Mouse (Mus musculus) neural tube, embryonic 15.5 days (tissue): Measurements from ENCODE around the gene Emc1. TPM values are rescaled to one million over a fixed set of nuclear protein-coding genes. Genes with fewer than 3 reads are reported as not detected.

Experiments used
- ATAC-seq: fragments of 200-750 bp; cut with Nextera tagmentation; 2 replicates; pipeline ENCODE4 v1.8.0; 2017; ENCODE audit warnings: mild to moderate bottlenecking, moderate TSS enrichment, moderate library complexity; ENCODE audit not compliant: low FRiP score
- H3K27ac ChIP-seq: fragments of 300-500 bp; sonication (generic); replicated peaks from 2 replicates; pipeline ENCODE4 v1.5.1; 2015; ENCODE audit warnings: mild to moderate bottlenecking, inconsistent platforms
- H3K27me3 ChIP-seq: fragments of 300-500 bp; sonication (generic); replicated peaks from 2 replicates; pipeline ENCODE4 v1.6.1; 2015; ENCODE audit warnings: inconsistent platforms
- H3K36me3 ChIP-seq: fragments of 300-500 bp; sonication (generic); 2 replicates; pipeline ENCODE4 v1.6.1; 2015; ENCODE audit warnings: inconsistent platforms
- H3K4me1 ChIP-seq: fragments of 300-500 bp; sonication (generic); 2 replicates; pipeline ENCODE4 v1.6.1; 2015; ENCODE audit warnings: inconsistent platforms
- H3K4me2 ChIP-seq: fragments of 300-500 bp; sonication (generic); 2 replicates; pipeline ENCODE4 v1.6.1; 2015; ENCODE audit warnings: inconsistent platforms, mild to moderate bottlenecking, moderate library complexity
- H3K4me3 ChIP-seq: fragments of 300-500 bp; sonication (generic); replicated peaks from 2 replicates; pipeline ENCODE4 v1.5.1; 2015; ENCODE audit warnings: mild to moderate bottlenecking, inconsistent platforms
- H3K9ac ChIP-seq: fragments of 300-500 bp; sonication (generic); replicated peaks from 2 replicates; pipeline ENCODE4 v1.6.1; 2015; ENCODE audit warnings: mild to moderate bottlenecking, inconsistent platforms
- H3K9me3 ChIP-seq: fragments of 300-500 bp; sonication (generic); replicated peaks from 2 replicates; pipeline ENCODE4 v1.6.1; 2016; ENCODE audit warnings: inconsistent platforms
- WGBS: fragments of 180-500 bp; shearing (Covaris S2); methylation state at CpG from one replicate; pipeline ENCODE4 v1.1.7; 2015; ENCODE audit warnings: mixed read lengths; 5-methylcytosine and 5-hydroxymethylcytosine counted together
- polyA plus RNA-seq: library from polyadenylated mRNA; unstranded; fragments of >200 nt; fragmentation: Nextera tagmentation; extraction: Ambion mirVana; gene quantifications from 2 replicates; pipeline ENCODE4 v1.2.1, GENCODE M21; 2015

The Emc1 gene
- polyA plus RNA-seq, 1 experiment from 2014 or later: 43.9 TPM

DNA sequence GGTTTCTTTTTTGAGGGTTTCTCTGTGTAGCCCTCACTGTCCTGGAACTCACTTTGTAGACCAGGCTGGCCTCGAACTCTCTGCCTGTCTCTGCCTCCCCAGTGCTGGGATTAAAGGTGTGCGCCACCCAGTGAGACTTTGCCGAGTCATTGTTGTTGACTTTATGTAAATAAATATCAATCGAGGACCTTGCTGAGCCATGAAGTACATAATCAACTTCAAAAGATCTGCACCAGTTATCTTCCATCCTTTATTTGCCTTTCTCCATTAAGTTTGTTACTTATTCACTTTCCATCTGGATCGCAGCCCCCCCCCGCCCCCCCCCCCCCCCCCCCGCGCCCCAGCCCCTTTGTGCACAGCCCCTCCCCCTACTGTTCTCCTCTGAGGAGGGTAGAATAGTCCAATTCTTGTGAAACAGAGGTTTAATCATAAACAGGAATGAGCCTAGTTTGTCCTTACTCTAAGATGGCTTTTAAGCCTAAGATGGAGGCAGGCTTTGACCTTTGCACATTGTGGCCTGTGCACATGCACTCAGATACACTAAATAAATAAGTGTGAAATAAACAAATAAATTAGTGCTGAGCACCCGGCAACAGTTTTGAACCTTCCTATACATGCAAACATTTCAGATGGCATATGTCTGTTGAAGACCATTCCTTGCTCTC lies 17.6 kb upstream of the Emc1 start:
- WGBS: 80% methylated on average over 6 of the region's 9 CpGs
- Histone ChIP-seq H3K4me3 (no peak overlapping the region), H3K27ac (no peak overlapping the region), H3K36me3 (no peaks in the 10 kb centered on the region), H3K4me1 (no peaks in the 10 kb centered on the region), H3K9ac (no peak overlapping the region), H3K9me3 (no peaks in the 10 kb centered on the region), H3K27me3 (peaks cover 10% of the 10 kb centered on the region), H3K4me2 (no peak overlapping the region)
- no peak for ATAC-seq

DNA sequence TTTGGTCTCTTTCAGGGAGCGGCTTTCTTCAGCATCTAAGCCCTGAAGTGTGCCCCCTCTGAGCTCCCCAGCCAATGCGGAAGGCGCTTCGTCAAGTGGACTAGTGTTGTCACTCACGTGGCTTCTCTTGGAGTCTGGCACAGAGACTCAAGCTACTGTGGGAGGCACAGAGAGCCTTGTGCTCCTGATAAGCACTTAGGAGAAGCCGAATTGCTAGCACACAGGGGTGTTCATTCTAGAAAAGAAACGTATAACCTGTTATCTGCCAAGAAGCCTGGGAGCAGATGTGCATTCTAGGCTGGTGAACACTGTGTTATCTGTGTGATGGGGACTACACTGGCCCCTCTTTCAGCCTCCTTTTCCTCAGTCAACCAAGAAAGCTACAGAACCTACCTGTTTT lies 16.9 kb upstream of the Emc1 start:
- Histone ChIP-seq H3K4me2 (no peak overlapping the region), H3K9me3 (no peaks in the 10 kb centered on the region), H3K9ac (no peak overlapping the region), H3K36me3 (no peaks in the 10 kb centered on the region), H3K27ac (no peak overlapping the region), H3K4me3 (no peak overlapping the region), H3K4me1 (no peaks in the 10 kb centered on the region), H3K27me3 (peaks cover 10% of the 10 kb centered on the region)
- WGBS: 77% methylated on average over 7 of the region's 7 CpGs
- no peak for ATAC-seq

DNA sequence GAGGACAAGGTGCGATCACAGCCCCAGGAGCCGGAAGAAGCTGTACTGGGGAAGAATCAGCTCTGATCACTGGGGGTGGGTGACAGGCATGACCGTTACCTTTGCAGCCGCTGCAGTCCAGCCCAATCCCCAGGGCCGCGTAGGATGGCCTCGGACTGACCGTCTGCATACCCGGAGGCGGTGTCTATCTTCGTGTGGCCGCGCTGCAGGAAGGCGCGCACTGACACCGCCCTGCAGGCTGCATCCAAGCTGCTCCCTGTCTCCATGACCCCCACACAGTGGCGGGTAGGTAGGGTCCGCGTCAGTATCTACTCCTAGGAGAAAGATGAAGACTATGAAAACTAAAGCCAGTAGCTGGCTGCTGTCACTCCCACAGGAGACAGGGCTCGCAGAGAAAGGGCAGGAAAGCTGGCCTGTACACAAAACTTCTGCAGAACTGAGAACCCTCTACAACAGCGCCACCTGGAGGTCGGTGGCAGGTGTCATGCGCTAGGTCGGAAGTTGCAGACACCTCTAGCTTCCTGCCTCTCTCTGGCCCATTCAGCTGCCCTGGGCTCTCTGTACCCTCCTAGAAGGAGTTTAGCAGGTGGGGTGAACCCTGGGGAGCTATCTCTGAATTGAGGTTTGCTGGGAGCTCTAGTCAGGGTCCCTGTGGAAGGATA lies 15.4 kb upstream of the Emc1 start:
- peak overlapping the region; percentile 19; the same call in 1 of the 2 replicates for H3K4me3 ChIP-seq
- H3K9ac ChIP-seq: 0 out of 2 replicates have a peak overlapping the region, but pooled peaks have one; percentile 10
- no peaks in the 10 kb centered on the region for H3K36me3 ChIP-seq
- 29% methylated on average over 24 of the region's 24 CpGs for WGBS
- no peaks in the 10 kb centered on the region for H3K4me1 ChIP-seq
- H3K27me3 ChIP-seq: peaks cover 10% of the 10 kb centered on the region
- no peak overlapping the region for H3K27ac ChIP-seq
- H3K9me3 ChIP-seq: no peaks in the 10 kb centered on the region
- ATAC-seq: no peak
- peak overlapping the region; percentile 40 for H3K4me2 ChIP-seq

DNA sequence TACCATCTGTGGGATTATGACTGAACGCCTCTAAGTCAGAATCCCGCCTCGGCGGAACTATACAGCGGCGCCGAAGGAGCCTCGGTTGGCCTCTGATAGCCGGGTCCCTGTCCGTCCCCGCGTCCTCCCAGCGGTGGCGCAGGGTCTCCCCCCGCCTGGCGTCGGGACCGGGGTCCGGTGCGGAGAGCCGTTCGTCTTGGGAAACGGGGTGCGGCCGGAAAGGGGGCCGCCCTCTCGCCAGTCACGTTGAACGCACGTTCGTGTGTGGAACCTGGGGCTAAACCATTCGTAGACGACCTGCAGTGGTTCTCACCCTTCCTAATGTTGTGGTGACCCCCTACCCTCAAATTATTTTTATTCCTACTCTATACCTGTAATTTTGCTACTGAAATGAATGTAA lies 14.2 kb upstream of the Emc1 start:
- no peak overlapping the region for H3K4me2 ChIP-seq
- no peak overlapping the region for H3K9ac ChIP-seq
- H3K9me3 ChIP-seq: no peaks in the 10 kb centered on the region
- H3K36me3 ChIP-seq: no peaks in the 10 kb centered on the region
- no peak for ATAC-seq
- H3K27ac ChIP-seq: no peak overlapping the region
- 56% methylated on average over 33 of the region's 33 CpGs for WGBS
- H3K27me3 ChIP-seq: peaks cover 10% of the 10 kb centered on the region
- H3K4me1 ChIP-seq: no peaks in the 10 kb centered on the region
- H3K4me3 ChIP-seq: no peak overlapping the region

DNA sequence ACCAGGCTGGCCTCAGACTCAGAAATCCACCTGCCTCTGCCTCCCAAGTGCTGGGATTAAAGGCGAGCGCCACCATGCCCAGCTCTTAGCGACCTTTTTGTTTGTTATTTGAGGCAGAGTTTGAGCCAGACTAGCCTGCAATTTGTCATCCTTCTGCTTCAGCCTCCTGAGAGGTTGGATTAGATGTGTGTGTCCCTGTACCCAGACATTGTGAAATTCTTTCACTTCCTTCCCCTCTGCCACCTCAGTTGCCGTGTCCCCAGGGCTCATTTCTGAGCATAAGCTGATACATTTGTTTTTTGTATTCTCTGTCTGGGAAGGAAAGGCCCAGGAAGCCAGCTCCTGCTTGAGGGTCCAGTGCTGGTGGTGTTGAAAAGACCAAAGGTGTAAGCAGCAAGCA lies 11.6 kb upstream of the Emc1 start:
- no peak overlapping the region for H3K27ac ChIP-seq
- H3K27me3 ChIP-seq: peaks cover 10% of the 10 kb centered on the region
- peaks cover 8% of the 10 kb centered on the region; the same call in 1 of the 2 replicates for H3K36me3 ChIP-seq
- ATAC-seq: no peak
- no peak overlapping the region for H3K4me3 ChIP-seq
- no peak overlapping the region for H3K4me2 ChIP-seq
- H3K4me1 ChIP-seq: no peaks in the 10 kb centered on the region
- WGBS: 87% methylated on average over 4 of the region's 4 CpGs
- H3K9ac ChIP-seq: no peak overlapping the region
- no peaks in the 10 kb centered on the region for H3K9me3 ChIP-seq

DNA sequence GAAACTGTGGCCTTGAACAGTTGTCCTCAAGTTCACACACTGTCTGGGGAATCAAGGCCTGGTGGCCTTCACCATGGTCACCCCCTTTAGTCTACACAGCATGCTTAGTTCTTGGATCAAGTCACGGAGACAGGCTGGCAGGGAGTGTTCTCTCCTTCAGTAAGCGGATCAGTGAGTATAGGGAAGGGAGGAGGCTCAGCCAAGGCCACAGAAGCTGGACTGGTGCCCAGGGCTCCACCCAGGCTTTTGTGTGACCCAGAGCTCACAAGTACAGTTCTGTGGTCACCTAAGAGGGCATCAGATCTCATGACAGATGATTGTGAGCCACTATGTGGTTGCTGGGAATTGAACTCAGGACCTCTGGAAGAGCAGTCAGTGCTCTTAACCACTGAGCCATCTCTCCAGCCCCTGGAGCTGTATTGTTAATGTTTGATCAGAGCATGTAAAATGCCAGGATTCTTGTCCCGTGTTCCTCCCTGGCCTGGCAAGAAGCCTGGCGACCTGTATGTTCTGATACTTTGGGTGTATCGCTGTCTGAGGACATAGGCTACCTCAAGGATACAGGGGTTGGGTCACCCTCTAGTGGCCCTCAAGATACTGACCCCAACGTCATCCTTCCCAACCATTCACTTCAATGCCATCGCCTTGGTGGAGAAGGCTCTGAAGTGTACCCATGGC lies 10.7 kb upstream of the Emc1 start:
- Histone ChIP-seq H3K4me1 (no peaks in the 10 kb centered on the region), H3K9ac (no peak overlapping the region), H3K27ac (no peak overlapping the region), H3K4me3 (no peak overlapping the region), H3K36me3 (peaks cover 16% of the 10 kb centered on the region), H3K27me3 (peaks cover 8% of the 10 kb centered on the region), H3K4me2 (no peak overlapping the region), H3K9me3 (no peaks in the 10 kb centered on the region)
- no peak for ATAC-seq
- 82% methylated on average over 7 of the region's 7 CpGs for WGBS

DNA sequence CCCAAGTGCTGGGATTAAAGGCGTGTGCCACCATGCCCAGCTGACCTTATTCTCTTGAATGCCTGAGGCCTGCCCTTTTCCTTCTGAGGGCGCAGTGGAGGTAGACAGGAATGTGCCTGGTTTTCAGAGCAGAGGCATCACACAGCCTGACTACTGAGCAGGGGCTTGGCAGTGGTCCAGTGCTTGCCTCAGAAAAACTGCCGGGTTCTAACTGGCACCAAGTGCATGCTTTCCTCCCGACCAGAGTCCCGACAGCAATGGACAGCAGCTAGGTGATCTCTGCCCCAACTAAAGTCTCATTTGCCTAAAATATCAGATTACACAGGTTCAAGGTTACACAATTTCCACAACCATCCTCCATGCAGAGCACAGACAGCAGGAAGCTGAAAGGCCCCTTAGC lies 8.7 kb upstream of the Emc1 start:
- Histone ChIP-seq H3K27ac (no peak overlapping the region), H3K4me3 (no peak overlapping the region), H3K4me1 (no peaks in the 10 kb centered on the region), H3K9me3 (no peaks in the 10 kb centered on the region), H3K9ac (no peak overlapping the region), H3K27me3 (no peaks in the 10 kb centered on the region), H3K4me2 (no peak overlapping the region), H3K36me3 (peaks cover 34% of the 10 kb centered on the region)
- WGBS: 61% methylated on average over 5 of the region's 5 CpGs
- ATAC-seq: no peak

DNA sequence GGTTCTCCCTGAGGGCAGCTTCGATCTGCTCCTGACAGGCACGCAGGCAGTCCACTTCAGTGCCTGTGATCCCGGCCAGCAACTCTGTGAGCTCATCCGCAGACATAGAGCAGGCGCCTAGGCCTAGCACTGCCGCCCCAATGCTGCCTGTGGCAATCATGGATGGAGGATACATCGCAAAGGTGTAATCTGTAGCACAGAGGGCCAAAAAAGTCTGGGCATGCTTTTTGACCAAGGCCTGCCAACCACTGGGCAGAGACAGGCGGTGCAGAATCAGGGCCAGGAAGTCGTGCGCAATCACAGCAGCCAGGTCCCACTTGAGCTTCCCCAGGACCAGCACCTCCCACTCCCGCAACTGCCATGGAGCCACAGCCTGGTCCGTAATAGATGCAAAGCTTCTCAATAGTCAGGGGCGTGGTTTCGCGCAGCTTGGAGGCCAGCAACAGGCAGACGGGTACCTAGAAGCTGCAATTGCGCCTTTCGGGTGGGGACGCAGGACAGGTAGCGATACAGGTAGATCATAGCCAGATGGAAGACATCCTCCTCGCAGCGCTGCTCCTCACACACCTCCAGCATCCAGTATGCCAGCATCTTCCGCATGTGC lies 6.9 kb upstream of the Emc1 start:
- Histone ChIP-seq H3K27ac (no peak overlapping the region), H3K36me3 (peaks cover 47% of the 10 kb centered on the region), H3K4me2 (no peak overlapping the region), H3K27me3 (no peaks in the 10 kb centered on the region), H3K4me1 (peaks cover 2% of the 10 kb centered on the region), H3K9ac (no peak overlapping the region), H3K9me3 (no peaks in the 10 kb centered on the region), H3K4me3 (no peak overlapping the region)
- WGBS: 79% methylated on average over 23 of the region's 23 CpGs
- no peak for ATAC-seq

DNA sequence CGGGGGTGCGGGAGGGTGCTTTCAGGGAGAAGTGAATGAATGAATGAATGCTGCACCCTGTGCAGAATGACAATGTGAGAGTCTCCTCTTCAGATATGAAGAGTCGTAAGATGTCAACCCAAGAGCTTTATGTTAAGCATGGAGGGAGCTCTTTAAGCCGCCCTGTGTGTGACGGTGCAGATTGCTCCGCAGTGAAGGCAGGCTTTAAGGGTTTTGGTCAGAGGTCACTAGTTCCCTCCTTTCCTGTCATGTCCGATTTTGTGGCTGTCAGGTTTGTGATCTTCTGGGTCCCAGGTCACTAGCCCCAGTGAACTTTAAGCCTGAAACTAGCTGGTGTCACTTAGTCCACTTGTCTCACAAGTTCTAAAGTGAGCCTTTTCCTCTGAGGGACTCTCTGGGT lies 445 bp downstream of the Emc1 start:
- Histone ChIP-seq H3K27ac (peak overlapping the region; percentile 98), H3K27me3 (no peaks in the 10 kb centered on the region), H3K4me2 (peak overlapping the region; percentile 92), H3K4me3 (peak overlapping the region; percentile 93), H3K9me3 (no peaks in the 10 kb centered on the region), H3K4me1 (peaks cover 26% of the 10 kb centered on the region), H3K9ac (peak overlapping the region; percentile 96), H3K36me3 (peaks cover 51% of the 10 kb centered on the region)
- peak; percentile 51; the same call in 1 of the 2 replicates for ATAC-seq
- WGBS: under 1% methylated on average over 7 of the region's 7 CpGs

DNA sequence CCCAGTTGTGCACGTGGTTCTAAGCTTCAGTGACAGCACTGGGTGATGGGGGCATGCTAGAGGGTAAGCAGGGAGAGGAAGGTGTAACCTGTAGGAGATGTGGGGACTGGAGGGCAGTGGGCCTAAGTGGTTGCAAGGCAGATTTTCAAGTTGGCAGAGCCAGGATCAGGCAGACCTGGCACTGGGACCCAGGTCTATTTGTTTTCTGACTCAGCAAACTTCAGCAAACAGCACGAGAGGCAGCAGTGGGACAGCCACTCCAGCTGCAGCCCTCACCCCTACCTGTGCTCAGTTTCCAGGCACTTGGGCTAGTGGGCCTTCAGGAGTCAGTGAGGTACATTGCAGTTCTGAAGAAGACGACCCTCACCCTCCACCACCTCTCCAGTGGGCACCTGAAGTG lies 4.8 kb downstream of the Emc1 start:
- Histone ChIP-seq H3K36me3 (peaks cover 72% of the 10 kb centered on the region), H3K4me1 (peaks cover 11% of the 10 kb centered on the region), H3K27me3 (no peaks in the 10 kb centered on the region), H3K4me2 (no peak overlapping the region), H3K9me3 (no peaks in the 10 kb centered on the region), H3K9ac (no peak overlapping the region), H3K27ac (no peak overlapping the region), H3K4me3 (no peak overlapping the region)
- no peak for ATAC-seq
- 92% methylated on average over 3 of the region's 3 CpGs for WGBS

DNA sequence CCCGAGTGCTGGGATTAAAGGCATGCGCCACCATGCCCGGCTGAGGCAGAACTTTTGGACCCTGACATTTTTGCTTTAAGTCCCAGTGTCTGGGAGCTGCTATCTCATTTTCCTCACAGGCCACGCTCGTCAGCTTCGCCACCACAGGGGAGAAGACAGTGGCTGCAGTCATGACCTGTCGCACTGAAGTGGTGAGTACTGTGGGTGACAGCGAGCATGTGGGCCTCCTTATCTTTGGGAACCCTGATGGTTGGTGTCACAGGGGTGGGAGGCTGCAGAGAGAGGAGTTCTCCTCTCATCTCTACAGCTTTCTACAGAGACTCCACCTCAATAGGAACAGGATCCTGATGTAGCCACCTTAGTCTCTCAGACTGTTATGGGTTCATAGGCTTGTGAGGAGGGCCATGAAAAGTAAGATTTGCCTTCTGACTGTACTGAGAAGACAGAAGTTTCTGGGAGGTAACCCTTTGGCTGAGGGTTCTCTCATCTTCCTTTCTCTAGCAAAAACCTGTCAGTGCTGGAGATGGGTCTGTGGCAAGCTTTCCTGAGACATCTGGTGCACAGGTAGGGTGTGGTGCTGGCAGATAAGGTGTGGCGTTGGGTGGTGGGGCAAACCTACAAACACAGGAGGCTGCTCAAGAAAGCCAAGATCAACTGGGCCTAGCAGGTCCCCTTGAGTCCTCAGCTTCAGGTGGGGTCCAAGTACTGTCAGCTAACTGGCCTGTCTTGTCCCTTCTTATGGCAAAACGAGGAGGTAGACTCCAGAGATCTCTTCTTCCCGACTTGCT lies 8.6 kb downstream of the Emc1 start:
- WGBS: 95% methylated on average over 11 of the region's 11 CpGs
- ATAC-seq: no peak
- H3K27ac ChIP-seq: no peak overlapping the region

More for the DNA sequence above, 8.6 kb downstream of the Emc1 start:
- H3K4me2 ChIP-seq: no peak overlapping the region
- peaks cover 96% of the 10 kb centered on the region for H3K36me3 ChIP-seq
- no peaks in the 10 kb centered on the region for H3K4me1 ChIP-seq
- no peak overlapping the region for H3K9ac ChIP-seq
- no peak overlapping the region for H3K4me3 ChIP-seq
- no peaks in the 10 kb centered on the region for H3K27me3 ChIP-seq
- no peaks in the 10 kb centered on the region for H3K9me3 ChIP-seq
